ENCODE assay signal across 22 mouse cellular contexts in genomic region chr6:28567978-28568377, GRCm38 (mm10).
DNase-seq lines count a peak whose midpoint lies in the region; ATAC-seq and TF ChIP-seq lines count a peak whose summit lies in the region.
"Had no signal": no experiment of that assay in that cellular context is flagged by ENCODE, and none has a peak within 500 bp of the region (broad histone marks: within the 10 kb centered on the region; RNA-seq: fewer than 3 reads in every experiment).

No protein-coding gene starts in this region.

- 83% methylated on average over 6 of the region's 6 CpGs for WGBS in midbrain, embryonic 10.5 days
- 66% methylated on average over 6 of the region's 6 CpGs for WGBS in midbrain, postnatal 0 days

- no peaks in the 10 kb centered on the region for H3K9me3 ChIP-seq in midbrain, embryonic 10.5 days (replicated peaks)
- H3K9me3 ChIP-seq in midbrain, postnatal 0 days (ENCODE audit: low read length) = no peaks in the 10 kb centered on the region
- H3K9me3 ChIP-seq: embryonic facial prominence, embryonic 10.5 days; embryonic facial prominence, embryonic 12.5 days; forebrain, embryonic 13.5 days; forebrain, embryonic 15.5 days had no signal

- TF ChIP-seq CTCF in midbrain, postnatal 0 days (IDR thresholded peaks at IDR 0.05) = no peak

- H3K4me1 ChIP-seq in midbrain, embryonic 10.5 days = peaks cover 22% of the 10 kb centered on the region
- 0 out of 2 replicates have a peak, but pooled peaks cover 2% of the 10 kb centered on the region for H3K4me1 ChIP-seq in midbrain, postnatal 0 days (ENCODE audit: insufficient read depth, low read length)

- no peak for DNase-seq in midbrain, embryonic 10.5 days (ENCODE audit: low spot score)
- no peak for DNase-seq in midbrain, postnatal 0 days (ENCODE audit: low spot score)
- peak; percentile 57 for DNase-seq in MEL-GATA-1-ER (ENCODE audit: extremely low read depth, low read depth)
- DNase-seq in retina, postnatal 1 day = no peak
- DNase-seq in testis, postnatal 14 days (ENCODE audit: low spot score) = no peak
- DNase-seq in kidney, postnatal 4 days = no peak
- DNase-seq: adrenal gland, adult 2 months; adrenal gland, postnatal 10 days; adrenal gland, postnatal 25 days; cerebellum, adult 11 months; cerebellum, adult 18-20 months; cerebellum, adult 8-10 months; cerebellum, adult 9-11 months; cerebellum, postnatal 14 days; cerebellum, postnatal 36 days; forebrain, postnatal 0 days had no signal

- H3K4me2 ChIP-seq in midbrain, postnatal 0 days (ENCODE audit: low read depth, low read length, poor library complexity, severe bottlenecking) = no peak overlapping the region
- H3K4me2 ChIP-seq: embryonic facial prominence, embryonic 12.5 days; forebrain, embryonic 13.5 days; forebrain, embryonic 15.5 days had no signal

- peaks cover 7% of the 10 kb centered on the region for H3K36me3 ChIP-seq in midbrain, embryonic 10.5 days
- no peaks in the 10 kb centered on the region for H3K36me3 ChIP-seq in midbrain, postnatal 0 days (ENCODE audit: insufficient read depth, low read length)
- H3K36me3 ChIP-seq: forebrain, embryonic 15.5 days had no signal

- H3K27ac ChIP-seq in midbrain, embryonic 10.5 days (replicated peaks) = 0 out of 2 replicates have a peak overlapping the region, but pooled peaks have one; percentile 9
- no peak overlapping the region for H3K27ac ChIP-seq in midbrain, postnatal 0 days (ENCODE audit: low read depth, low read length)
- H3K27ac ChIP-seq: embryonic facial prominence, embryonic 10.5 days; embryonic facial prominence, embryonic 12.5 days; forebrain, embryonic 13.5 days; forebrain, embryonic 15.5 days had no signal

- no peak overlapping the region for H3K4me3 ChIP-seq in midbrain, embryonic 10.5 days
- no peak overlapping the region for H3K4me3 ChIP-seq in midbrain, postnatal 0 days (ENCODE audit: low read depth, low read length)
- H3K4me3 ChIP-seq: embryonic facial prominence, embryonic 10.5 days; embryonic facial prominence, embryonic 12.5 days; forebrain, embryonic 13.5 days; forebrain, embryonic 15.5 days had no signal

- H3K27me3 ChIP-seq in midbrain, embryonic 10.5 days (ENCODE audit: low read depth, poor library complexity, severe bottlenecking) = no peaks in the 10 kb centered on the region
- no peaks in the 10 kb centered on the region for H3K27me3 ChIP-seq in midbrain, postnatal 0 days (ENCODE audit: insufficient read depth, low read length)
- H3K27me3 ChIP-seq: embryonic facial prominence, embryonic 12.5 days; forebrain, embryonic 13.5 days; forebrain, embryonic 15.5 days had no signal

- ATAC-seq in midbrain, postnatal 0 days (ENCODE audit: low FRiP score) = no peak
- peak; percentile 66 for ATAC-seq in granulocyte monocyte progenitor cell, adult 5-6 weeks (replicated peaks; ENCODE audit: poor library complexity, severe bottlenecking)
- ATAC-seq in megakaryocyte progenitor cell, adult 5-6 weeks (replicated peaks; ENCODE audit: poor library complexity) = 0 out of 2 replicates have a peak, but pooled peaks have one; percentile 17
- ATAC-seq: forebrain, embryonic 13.5 days; forebrain, embryonic 15.5 days; forebrain, postnatal 0 days had no signal

- H3K9ac ChIP-seq in midbrain, postnatal 0 days (replicated peaks; ENCODE audit: low read length, poor library complexity, severe bottlenecking) = no peak overlapping the region
- H3K9ac ChIP-seq: embryonic facial prominence, embryonic 12.5 days; forebrain, embryonic 13.5 days; forebrain, embryonic 15.5 days; forebrain, postnatal 0 days had no signal
